Mouse (Mus musculus) small intestine, adult 2 months (tissue): ENCODE measurements around the gene Tmem218. TPM values are rescaled to one million over a fixed set of nuclear protein-coding genes. Genes with fewer than 3 reads are reported as not detected.

Experiments
- H3K27ac ChIP-seq: fragments of 200-500 bp; 2 replicates; pipeline ENCODE4 v1.5.1; 2012; ENCODE audit warnings: low read depth, low read length, control low read depth, inconsistent platforms; ENCODE audit not compliant: insufficient read depth
- H3K27me3 ChIP-seq: fragments of 200-500 bp; 2 replicates; pipeline ENCODE4 v1.6.1; 2012; ENCODE audit warnings: mild to moderate bottlenecking, moderate library complexity, low read length, inconsistent platforms; ENCODE audit not compliant: control insufficient read depth, insufficient read depth
- H3K36me3 ChIP-seq: fragments of 200-500 bp; 2 replicates; pipeline ENCODE4 v1.6.1; 2012; ENCODE audit warnings: mild to moderate bottlenecking, low read length, control low read depth, inconsistent platforms; ENCODE audit not compliant: control insufficient read depth, insufficient read depth
- H3K4me1 ChIP-seq: fragments of 200-500 bp; 2 replicates; pipeline ENCODE4 v1.6.1; 2012; ENCODE audit warnings: low read length, inconsistent platforms, mixed read lengths; ENCODE audit not compliant: control insufficient read depth, insufficient read depth, insufficient read length
- H3K4me3 ChIP-seq: fragments of 200-500 bp; 2 replicates; pipeline ENCODE4 v1.5.1; 2012; ENCODE audit warnings: low read depth, mild to moderate bottlenecking, control low read depth, inconsistent platforms, low read length, moderate library complexity
- CTCF ChIP-seq: fragments of 200-500 bp; IDR thresholded peaks from 2 replicates; pipeline ENCODE4 v1.5.1; 2012; ENCODE audit warnings: low read depth, mild to moderate bottlenecking, control low read depth, inconsistent platforms, low read length, moderate library complexity, mixed read lengths; ENCODE audit not compliant: insufficient replicate concordance, insufficient read length; ENCODE audit errors: extremely low read depth
- POLR2A ChIP-seq: fragments of 200-500 bp; IDR thresholded peaks from 2 replicates; pipeline ENCODE4 v1.6.1; 2012; ENCODE audit warnings: low read depth, mild to moderate bottlenecking, control low read depth, inconsistent platforms, low read length, moderate library complexity
- WGBS: fragments of 180-500 bp; shearing (Covaris S2); methylation state at CpG from one replicate; pipeline ENCODE4 v1.1.7; 2018; 5-methylcytosine and 5-hydroxymethylcytosine counted together
- polyA plus RNA-seq: library from polyadenylated mRNA; depleted of rRNA; stranded (reverse); fragments of >200 nt; gene quantifications from 2 replicates; pipeline ENCODE4 v1.2.3, GENCODE M21; 2012; rRNA removed

Tmem218 gene
- polyA plus RNA-seq, 1 experiment, result 0.66 TPM

DNA sequence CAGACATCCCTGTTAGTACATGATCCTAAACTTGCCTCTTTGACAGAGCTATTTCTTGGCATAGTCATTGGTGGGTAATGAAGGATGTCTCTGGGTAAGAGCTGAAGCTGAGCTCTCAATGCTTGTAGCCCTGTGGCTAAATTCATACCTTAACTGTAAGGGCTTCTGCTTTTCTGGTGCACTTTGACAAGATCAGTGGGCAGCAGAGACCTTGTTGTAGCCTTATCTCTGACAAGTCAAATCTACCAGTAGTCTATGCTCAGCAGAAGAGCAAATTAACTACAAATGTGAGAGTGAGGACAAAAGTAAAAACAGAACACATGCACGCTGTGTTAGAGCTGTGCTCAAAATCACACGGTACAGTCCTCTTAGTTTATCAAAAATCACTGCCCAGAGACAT is 58.6 kb downstream of the Tmem218 start:
- no peaks in the 10 kb centered on the region for H3K36me3 ChIP-seq
- no peak overlapping the region for H3K4me3 ChIP-seq
- H3K27ac ChIP-seq, result no peak overlapping the region
- H3K27me3 ChIP-seq, result no peaks in the 10 kb centered on the region
- H3K4me1 ChIP-seq, result no peaks in the 10 kb centered on the region
- TF ChIP-seq POLR2A (no peak), CTCF (no peak)
- WGBS, result 92% methylated on average over 2 of the region's 2 CpGs

Other genes starting within 250 kb of the Tmem218 start
- 2.5 and 2.7 TPM in 2 replicates for gene Pknox2, start 60.8 kb upstream of the Tmem218 start, polyA plus RNA-seq
- gene Slc37a2, start 47.5 kb downstream of the Tmem218 start, polyA plus RNA-seq, result 1.2 and 42.3 TPM in 2 replicates
- gene Ccdc15, start 140.2 kb downstream of the Tmem218 start, polyA plus RNA-seq, result 0.37 and 0.66 TPM in 2 replicates
- gene Hepacam, start 159.1 kb downstream of the Tmem218 start, polyA plus RNA-seq, result 0.11 and 0.32 TPM in 2 replicates
- gene Robo4, start 193.7 kb downstream of the Tmem218 start, polyA plus RNA-seq, result 5.1 and 12.0 TPM in 2 replicates
- gene Robo3, start 225.0 kb downstream of the Tmem218 start, polyA plus RNA-seq, result 0.96 and 1.9 TPM in 2 replicates